Mouse (Mus musculus) heart, postnatal 0 days (tissue): Measurements from ENCODE around the gene Hmgcl.

ENCODE experiments used
- CTCF ChIP-seq: IDR thresholded peaks from 2 replicates; pipeline ENCODE4 v1.5.1; 2016; ENCODE audit warnings: antibody characterized with exemption, control low read depth, low read depth
- EP300 ChIP-seq: IDR thresholded peaks from 2 replicates; pipeline ENCODE4 v1.6.1; 2016; ENCODE audit warnings: antibody characterized with exemption, low read depth

- TF ChIP-seq CTCF (no peak), EP300 (no peak)
These were observed 16.7 kb downstream of the Hmgcl start for GRCm38 (mm10) chr4:135962946-135963345.
